Mouse (Mus musculus): ENCODE data around the gene Tnnc2. TPM values are rescaled to one million over a fixed set of nuclear protein-coding genes. Genes with fewer than 3 reads are reported as not detected.

Gene Tnnc2
- 0.52 and 0.77 TPM in 2 replicates for polyA plus RNA-seq (2016; fragmentation: Nextera tagmentation; extraction: Ambion mirVana)

- 0 out of 2 replicates have a peak, but pooled peaks cover 4% of the 10 kb centered on the region for H3K27me3 ChIP-seq
- no peak within 1 kb of the TSS for H3K27ac ChIP-seq (replicated peaks)
- 76% methylated on average over 8 of the region's 8 CpGs for WGBS
- no peak within 1 kb of the TSS for H3K4me3 ChIP-seq
- no peaks in the 10 kb centered on the region for H3K9me3 ChIP-seq
- H3K36me3 ChIP-seq = no peaks in the 10 kb centered on the region
- no peak for ATAC-seq (ENCODE audit: low FRiP score, low read depth)
- no peak within 1 kb of the TSS for H3K4me2 ChIP-seq (replicated peaks)
- no peaks in the 10 kb centered on the region for H3K4me1 ChIP-seq
- no peak within 1 kb of the TSS for H3K9ac ChIP-seq (replicated peaks)
Measured at GRCm38 (mm10) chr2:164779481-164780086, at the start of gene Tnnc2. TSS of gene Tnnc2 (minus strand) at chr2:164779967.

- Histone ChIP-seq H3K27me3 (no peaks in the 10 kb centered on the region), H3K4me2 (replicated peaks) (no peak overlapping the region), H3K4me3 (no peak overlapping the region), H3K4me1 (peaks cover 10% of the 10 kb centered on the region), H3K9ac (replicated peaks) (no peak overlapping the region), H3K9me3 (no peaks in the 10 kb centered on the region), H3K36me3 (peaks cover 37% of the 10 kb centered on the region), H3K27ac (replicated peaks) (no peak overlapping the region)
- 97% methylated on average over 1 of the region's 1 CpGs for WGBS
- ATAC-seq (ENCODE audit: low FRiP score, low read depth) = no peak
Measured at GRCm38 (mm10) chr2:164829090-164829489, 49.3 kb upstream of the Tnnc2 start.

DNA sequence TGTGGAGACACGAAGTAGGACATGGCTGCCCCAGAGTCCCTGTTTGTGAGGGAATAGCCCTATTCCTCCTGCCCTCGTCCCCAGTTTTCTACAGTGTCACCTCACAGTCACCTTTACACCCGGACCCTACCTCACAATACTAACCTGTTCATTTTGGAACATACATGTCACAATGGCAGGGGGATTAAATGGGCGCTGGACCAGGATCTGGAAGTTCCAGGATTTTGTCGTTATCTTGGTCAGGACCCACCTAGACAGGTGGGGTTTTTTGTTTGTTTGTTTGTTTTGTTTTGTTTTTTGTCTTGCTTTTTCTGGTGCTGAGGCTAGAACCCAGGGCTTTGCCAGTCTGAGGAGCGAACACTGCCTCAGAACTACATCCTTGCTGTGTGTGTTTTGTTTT is 48.7 kb upstream of the Tnnc2 start, which contains the start of gene Spata25:
Gene Spata25 (minus strand): TSS at position 101 of the 400 bp plus-strand sequence.
- H3K4me3 ChIP-seq = no peak within 1 kb of the TSS

DNA sequence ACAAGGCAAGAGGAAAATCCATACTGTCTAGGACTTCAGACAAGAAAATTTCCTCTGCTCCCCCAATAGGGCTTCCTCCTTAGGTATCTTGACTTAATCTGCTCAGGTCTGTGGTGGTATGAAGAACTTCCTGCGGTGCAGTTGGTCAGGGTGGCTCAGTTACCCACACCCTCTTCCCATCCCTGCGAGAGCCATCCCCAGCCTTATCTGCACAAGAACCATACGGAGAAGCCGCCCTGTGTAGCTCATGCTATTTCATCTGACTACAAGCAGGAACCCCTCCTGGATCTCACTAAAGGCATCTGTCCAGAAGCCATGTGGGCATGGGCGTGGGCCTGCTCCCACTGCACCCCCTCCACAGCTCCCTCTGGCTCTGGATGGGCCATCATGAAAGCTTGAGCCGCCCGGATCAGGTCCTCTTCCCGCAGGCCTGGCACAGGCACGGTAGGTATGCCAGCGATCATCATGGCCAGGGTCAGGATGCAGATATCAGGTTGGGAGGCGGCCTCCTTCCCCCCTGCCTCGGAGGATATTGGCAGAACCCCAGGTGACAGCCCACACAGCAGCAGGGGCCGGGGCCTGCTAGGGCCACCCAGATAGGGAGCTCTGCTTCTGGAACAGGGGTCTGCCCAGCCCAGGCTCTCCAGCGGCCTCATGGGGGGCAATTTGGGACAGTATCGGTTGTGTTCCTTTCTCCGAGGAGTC is 47.5 kb upstream of the Tnnc2 start:
- no peaks in the 10 kb centered on the region for H3K9me3 ChIP-seq
- H3K9ac ChIP-seq (replicated peaks) = no peak overlapping the region
- H3K27ac ChIP-seq (replicated peaks) = no peak overlapping the region
- WGBS = 91% methylated on average over 16 of the region's 16 CpGs
- H3K4me1 ChIP-seq = peaks cover 11% of the 10 kb centered on the region
- H3K27me3 ChIP-seq = no peaks in the 10 kb centered on the region
- H3K4me2 ChIP-seq (replicated peaks) = no peak overlapping the region
- H3K4me3 ChIP-seq = no peak overlapping the region
- no peak for ATAC-seq (ENCODE audit: low FRiP score, low read depth)
- H3K36me3 ChIP-seq = peaks cover 37% of the 10 kb centered on the region

More for the DNA sequence above, 48.7 kb upstream of the Tnnc2 start, which contains the start of gene Spata25:
- no peak within 1 kb of the TSS for H3K4me2 ChIP-seq (replicated peaks)
- 86% methylated on average over 6 of the region's 6 CpGs for WGBS
- H3K9me3 ChIP-seq = no peaks in the 10 kb centered on the region
- ATAC-seq (ENCODE audit: low FRiP score, low read depth) = no peak
- H3K27ac ChIP-seq (replicated peaks) = no peak within 1 kb of the TSS
- H3K27me3 ChIP-seq = no peaks in the 10 kb centered on the region
- no peak within 1 kb of the TSS for H3K9ac ChIP-seq (replicated peaks)
- H3K36me3 ChIP-seq = peaks cover 37% of the 10 kb centered on the region
- peaks cover 14% of the 10 kb centered on the region for H3K4me1 ChIP-seq

GRCm38 (mm10) chr2:164825521-164825920 is 45.8 kb upstream of the Tnnc2 start:
- Histone ChIP-seq H3K4me1 (peaks cover 15% of the 10 kb centered on the region), H3K9ac (replicated peaks) (no peak overlapping the region), H3K4me3 (no peak overlapping the region), H3K27me3 (no peaks in the 10 kb centered on the region), H3K4me2 (replicated peaks) (no peak overlapping the region), H3K9me3 (no peaks in the 10 kb centered on the region), H3K36me3 (peaks cover 47% of the 10 kb centered on the region), H3K27ac (replicated peaks) (no peak overlapping the region)
- 94% methylated on average over 17 of the region's 17 CpGs for WGBS
- no peak for ATAC-seq (ENCODE audit: low FRiP score, low read depth)

DNA sequence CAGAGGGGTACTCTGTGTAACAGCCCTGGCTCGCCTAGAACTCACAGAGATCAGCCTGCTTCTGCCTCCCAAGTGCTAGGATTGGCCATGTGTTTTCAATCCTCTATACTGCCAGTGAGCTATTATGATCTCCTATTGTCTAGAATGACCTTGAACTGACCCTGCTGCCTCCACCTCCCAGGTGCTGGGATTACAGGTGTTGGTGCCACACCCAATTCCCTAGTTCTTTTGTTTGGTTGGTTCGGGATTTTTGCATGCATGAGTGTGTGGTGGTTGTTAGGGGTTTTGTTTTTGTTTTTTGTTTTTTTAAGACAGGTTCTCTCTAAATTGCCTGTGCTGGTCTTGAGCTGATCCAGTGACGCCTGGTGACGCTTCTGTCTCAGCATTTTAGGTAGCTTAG is 44.2 kb upstream of the Tnnc2 start:
- no peak for ATAC-seq (ENCODE audit: low FRiP score, low read depth)
- peak overlapping the region; percentile 54 for H3K4me2 ChIP-seq (replicated peaks)
- no peak overlapping the region for H3K27ac ChIP-seq (replicated peaks)
- 94% methylated on average over 4 of the region's 4 CpGs for WGBS
- no peaks in the 10 kb centered on the region for H3K9me3 ChIP-seq
- H3K4me1 ChIP-seq = peaks cover 15% of the 10 kb centered on the region
- no peaks in the 10 kb centered on the region for H3K27me3 ChIP-seq
- H3K36me3 ChIP-seq = peaks cover 56% of the 10 kb centered on the region
- H3K9ac ChIP-seq (replicated peaks) = no peak overlapping the region
- no peak overlapping the region for H3K4me3 ChIP-seq

DNA sequence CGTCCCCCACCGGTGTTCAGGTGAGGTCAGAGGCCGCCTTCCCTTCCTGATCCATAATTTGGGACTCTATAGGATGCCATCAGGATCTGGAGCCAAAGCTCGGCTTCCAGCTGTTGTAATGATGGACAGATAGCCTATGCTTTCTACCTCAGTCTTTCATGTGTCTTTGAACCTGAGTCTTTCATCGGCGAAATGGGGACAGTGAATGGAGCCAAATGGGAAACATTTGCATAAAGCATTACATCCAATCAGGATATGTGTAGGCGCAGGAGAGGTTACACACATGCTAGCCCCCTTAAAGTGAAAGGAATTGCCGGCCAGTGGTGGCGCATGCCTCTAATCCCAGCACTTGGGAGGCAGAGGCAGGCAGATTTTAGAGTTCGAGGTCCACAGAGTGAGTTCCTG is 43.4 kb upstream of the Tnnc2 start:
- Histone ChIP-seq H3K36me3 (peaks cover 54% of the 10 kb centered on the region), H3K27ac (replicated peaks) (peak overlapping the region; percentile 82), H3K27me3 (no peaks in the 10 kb centered on the region), H3K4me1 (peaks cover 15% of the 10 kb centered on the region), H3K4me2 (replicated peaks) (peak overlapping the region; percentile 54), H3K9me3 (no peaks in the 10 kb centered on the region), H3K9ac (replicated peaks) (peak overlapping the region; percentile 68), H3K4me3 (peak overlapping the region; percentile 61)
- peak; percentile 72 for ATAC-seq (ENCODE audit: low FRiP score, low read depth)
- 3% methylated on average over 10 of the region's 10 CpGs for WGBS

DNA sequence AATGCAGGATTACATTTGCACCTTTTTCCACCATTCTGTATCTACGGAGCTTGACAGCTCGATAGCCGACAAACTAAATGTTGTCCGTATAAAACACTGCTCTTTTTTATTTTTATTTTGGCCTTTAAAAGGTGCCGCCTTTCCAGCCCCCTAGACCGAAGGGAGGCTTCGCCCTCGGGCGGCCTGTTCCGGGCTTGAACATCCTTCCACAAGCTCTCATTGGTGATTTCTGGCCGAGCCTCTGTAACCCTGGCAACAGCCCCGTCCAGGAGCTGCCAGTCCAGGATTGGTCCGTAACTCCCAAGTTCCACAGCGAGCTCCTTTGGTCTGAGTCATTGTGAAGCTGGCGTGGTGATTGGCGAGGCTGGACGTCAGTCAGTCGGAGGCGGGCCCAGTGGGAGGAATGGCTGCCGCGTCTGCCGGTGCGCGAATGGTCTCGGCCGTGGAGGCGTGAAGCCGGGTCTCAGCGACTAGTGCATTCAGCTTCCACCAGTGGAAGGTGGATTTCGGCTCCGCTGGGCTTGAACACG is 42.9 kb upstream of the Tnnc2 start, which contains the start of gene Zswim1:
Gene Zswim1 (plus strand): TSS at position 51 of the 530 bp plus-strand sequence.
- WGBS = under 1% methylated on average over 32 of the region's 32 CpGs
- H3K9me3 ChIP-seq = no peaks in the 10 kb centered on the region
- H3K4me1 ChIP-seq = peaks cover 15% of the 10 kb centered on the region
- H3K9ac ChIP-seq (replicated peaks) = peak within 1 kb of the TSS; percentile 68
- ATAC-seq (ENCODE audit: low FRiP score, low read depth) = peak; percentile 100
- H3K27me3 ChIP-seq = no peaks in the 10 kb centered on the region
- peaks cover 49% of the 10 kb centered on the region for H3K36me3 ChIP-seq
- peak within 1 kb of the TSS; percentile 54 for H3K4me2 ChIP-seq (replicated peaks)
- peak within 1 kb of the TSS; percentile 61 for H3K4me3 ChIP-seq
- peak within 1 kb of the TSS; percentile 82 for H3K27ac ChIP-seq (replicated peaks)

GRCm38 (mm10) chr2:164821060-164821459 is 41.3 kb upstream of the Tnnc2 start:
- Histone ChIP-seq H3K4me3 (no peak overlapping the region), H3K27me3 (no peaks in the 10 kb centered on the region), H3K4me2 (replicated peaks) (no peak overlapping the region), H3K27ac (replicated peaks) (no peak overlapping the region), H3K9me3 (no peaks in the 10 kb centered on the region), H3K9ac (replicated peaks) (no peak overlapping the region), H3K36me3 (peaks cover 33% of the 10 kb centered on the region), H3K4me1 (peaks cover 15% of the 10 kb centered on the region)
- ATAC-seq (ENCODE audit: low FRiP score, low read depth) = no peak
- 84% methylated on average over 6 of the region's 6 CpGs for WGBS

- Histone ChIP-seq H3K27me3 (no peaks in the 10 kb centered on the region), H3K9me3 (no peaks in the 10 kb centered on the region), H3K27ac (replicated peaks) (no peak overlapping the region), H3K36me3 (peaks cover 19% of the 10 kb centered on the region), H3K4me2 (replicated peaks) (no peak overlapping the region), H3K9ac (replicated peaks) (no peak overlapping the region), H3K4me3 (no peak overlapping the region), H3K4me1 (peaks cover 7% of the 10 kb centered on the region)
- WGBS = 78% methylated on average over 5 of the region's 5 CpGs
- no peak for ATAC-seq (ENCODE audit: low FRiP score, low read depth)
Measured at GRCm38 (mm10) chr2:164817703-164818102, 37.9 kb upstream of the Tnnc2 start.

- 88% methylated on average over 6 of the region's 6 CpGs for WGBS
- Histone ChIP-seq H3K4me1 (peaks cover 3% of the 10 kb centered on the region), H3K4me3 (no peak overlapping the region), H3K9ac (replicated peaks) (no peak overlapping the region), H3K36me3 (peaks cover 19% of the 10 kb centered on the region), H3K4me2 (replicated peaks) (no peak overlapping the region), H3K27me3 (no peaks in the 10 kb centered on the region), H3K9me3 (no peaks in the 10 kb centered on the region), H3K27ac (replicated peaks) (no peak overlapping the region)
- no peak for ATAC-seq (ENCODE audit: low FRiP score, low read depth)
Measured at GRCm38 (mm10) chr2:164817206-164817605, 37.4 kb upstream of the Tnnc2 start.

DNA sequence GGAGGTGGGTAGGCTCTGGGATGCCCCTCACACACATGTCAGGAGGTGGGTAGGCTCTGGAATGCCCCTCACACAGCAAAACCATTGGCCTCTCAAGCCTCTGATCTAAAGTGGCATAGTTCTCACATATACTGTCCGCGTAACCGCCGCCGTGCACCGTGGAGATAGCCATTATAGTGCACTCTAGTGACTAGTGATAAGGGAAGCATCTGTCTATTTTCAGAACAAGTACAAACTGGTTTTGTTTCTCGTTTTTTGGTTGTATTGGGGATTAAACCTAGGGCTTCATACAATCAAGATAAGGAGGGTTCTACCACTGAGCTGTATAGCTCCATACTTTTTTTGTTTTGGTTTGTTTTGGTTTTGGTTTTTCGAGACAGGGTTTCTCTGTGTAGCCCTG is 36.1 kb upstream of the Tnnc2 start:
- WGBS = 92% methylated on average over 8 of the region's 8 CpGs
- H3K9me3 ChIP-seq = no peaks in the 10 kb centered on the region

More for the DNA sequence above, 36.1 kb upstream of the Tnnc2 start:
- no peaks in the 10 kb centered on the region for H3K27me3 ChIP-seq
- H3K36me3 ChIP-seq = peaks cover 12% of the 10 kb centered on the region
- no peaks in the 10 kb centered on the region for H3K4me1 ChIP-seq
- H3K4me3 ChIP-seq = no peak overlapping the region
- H3K27ac ChIP-seq (replicated peaks) = no peak overlapping the region
- ATAC-seq (ENCODE audit: low FRiP score, low read depth) = no peak
- no peak overlapping the region for H3K4me2 ChIP-seq (replicated peaks)
- no peak overlapping the region for H3K9ac ChIP-seq (replicated peaks)

All from midbrain, embryonic 12.5 days (tissue).